Mouse (Mus musculus) common myeloid progenitor, adult 5-6 weeks (primary cell): ENCODE measurements around the gene Best1. TPM values are rescaled to one million over a fixed set of nuclear protein-coding genes. Genes with fewer than 3 reads are reported as not detected.
A peak's percentile ranks its signal among the peaks of the same experiment; 100 is the strongest.

Experiments used
- ATAC-seq: replicated peaks from 2 replicates; pipeline ENCODE4 v1.8.0; 2016; ENCODE audit warnings: low read depth, mild to moderate bottlenecking, moderate TSS enrichment, inconsistent platforms; ENCODE audit not compliant: poor library complexity, severe bottlenecking
- total RNA-seq: library from RNA; stranded (forward); fragments of 200-1000, 187-1606 nt; gene quantifications from 2 replicates; pipeline ENCODE4 v1.2.3, GENCODE M21; 2017

The Best1 gene
- not detected in 2 replicates for total RNA-seq

DNA sequence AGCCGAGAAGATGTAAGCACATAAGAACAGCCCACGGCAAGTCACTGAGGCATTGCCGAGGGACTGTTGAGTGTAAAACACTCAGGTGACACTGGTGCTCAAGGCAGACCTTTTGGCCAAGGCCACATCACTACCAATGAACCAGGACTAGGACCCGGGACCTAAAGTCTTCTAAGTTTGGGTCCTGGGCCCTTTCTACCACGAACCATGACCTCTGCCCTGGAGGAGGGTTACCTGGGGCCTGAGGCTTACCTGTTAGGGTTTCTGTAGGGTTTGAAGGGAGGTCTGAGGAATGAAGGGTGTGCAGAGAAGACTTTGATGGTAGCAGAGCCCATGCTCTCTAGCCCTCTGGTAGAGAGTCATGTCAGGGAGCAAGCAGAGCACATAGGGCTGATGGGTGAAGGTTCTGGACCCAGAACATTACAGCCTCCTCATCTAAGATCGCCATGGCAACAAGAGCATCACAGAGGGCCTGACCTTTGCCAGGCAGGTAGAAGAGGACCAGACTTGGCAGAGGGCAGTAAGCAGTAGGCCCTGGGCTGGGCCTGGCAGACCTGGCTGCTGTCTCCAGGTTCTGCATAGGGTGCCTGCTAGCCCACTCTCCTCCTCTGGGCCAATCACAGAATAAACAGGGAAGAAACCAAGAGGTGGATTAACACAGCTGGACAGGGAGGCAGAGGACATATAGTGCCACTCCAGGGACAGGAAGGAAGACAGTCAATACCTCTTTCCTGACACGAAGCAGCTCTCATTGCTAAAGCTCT is at the start of gene Best1, which contains the start of gene Rab3il1:
Gene Best1, minus strand, starts transcription at position 428 of the 764 bp plus-strand sequence.
Gene Rab3il1, plus strand, starts transcription at position 464 of the 764 bp plus-strand sequence.
- no peak for ATAC-seq

GRCm38 (mm10) chr19:10050438-10050837 is 49.0 kb upstream of the Best1 start:
- ATAC-seq, result no peak

DNA sequence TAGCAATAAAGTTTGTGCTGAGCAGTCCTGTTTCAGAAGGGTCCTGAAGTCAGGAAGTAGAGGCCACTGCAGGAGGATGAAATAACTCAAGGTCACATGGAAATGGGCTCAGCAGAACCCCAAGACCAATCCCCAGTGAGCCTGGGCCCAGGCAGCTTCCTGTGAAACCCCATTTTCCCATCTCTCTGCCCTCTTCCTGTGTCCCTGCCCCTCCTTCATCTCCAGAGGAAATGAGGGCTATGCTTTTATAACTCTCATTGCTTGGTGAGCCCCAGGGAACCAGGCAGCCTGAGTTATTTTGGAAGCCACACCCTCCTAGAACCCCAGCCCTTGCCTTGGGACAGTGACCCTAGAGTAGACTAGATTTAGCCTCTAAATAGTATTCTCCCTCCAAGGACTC is 48.1 kb upstream of the Best1 start:
- ATAC-seq, result no peak

GRCm38 (mm10) chr19:10046983-10047382 is 45.5 kb upstream of the Best1 start:
- ATAC-seq, result peak; percentile 76

DNA sequence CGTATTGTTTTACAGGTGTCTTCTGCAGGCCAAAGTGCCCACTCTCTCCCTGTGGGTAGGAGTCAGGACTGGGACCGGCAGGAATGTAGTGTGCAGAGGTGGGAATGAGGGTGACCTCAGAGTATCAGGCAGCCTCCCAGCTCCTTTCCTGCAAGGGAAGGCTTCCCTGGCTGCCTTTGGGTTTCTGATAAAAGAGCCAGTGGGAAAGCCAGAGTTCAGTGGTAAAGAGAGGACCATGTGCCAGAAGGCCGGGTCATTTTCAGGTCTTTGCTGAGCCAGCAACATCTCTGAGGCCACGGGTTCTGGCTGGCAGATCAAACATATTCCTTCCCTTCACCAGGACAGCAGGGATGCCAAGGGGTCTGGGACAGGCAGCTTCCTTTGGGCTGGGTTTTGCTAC is 44.9 kb upstream of the Best1 start:
- ATAC-seq, result no peak

DNA sequence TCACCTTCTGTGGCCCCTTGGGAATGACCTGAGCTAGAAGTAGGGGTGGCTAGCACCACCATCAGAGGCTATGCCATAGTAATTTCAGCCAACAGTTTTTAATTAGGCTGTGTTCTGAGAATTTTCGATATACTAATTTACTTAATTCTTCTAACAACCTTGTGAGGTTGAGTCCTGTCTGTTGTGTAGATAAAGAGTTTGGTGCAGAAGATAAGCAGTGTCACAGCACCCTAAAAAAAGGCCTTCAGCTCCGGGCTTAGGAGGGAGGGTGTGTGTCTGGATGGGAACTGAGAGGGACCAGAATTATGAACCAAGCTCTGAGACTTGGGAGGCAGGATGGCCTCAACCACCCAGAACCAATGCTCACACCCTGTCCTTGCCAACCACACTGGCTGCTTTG is 44.3 kb upstream of the Best1 start:
- no peak for ATAC-seq

- ATAC-seq, result no peak
These were observed 42.2 kb upstream of the Best1 start for GRCm38 (mm10) chr19:10043643-10044042.

DNA sequence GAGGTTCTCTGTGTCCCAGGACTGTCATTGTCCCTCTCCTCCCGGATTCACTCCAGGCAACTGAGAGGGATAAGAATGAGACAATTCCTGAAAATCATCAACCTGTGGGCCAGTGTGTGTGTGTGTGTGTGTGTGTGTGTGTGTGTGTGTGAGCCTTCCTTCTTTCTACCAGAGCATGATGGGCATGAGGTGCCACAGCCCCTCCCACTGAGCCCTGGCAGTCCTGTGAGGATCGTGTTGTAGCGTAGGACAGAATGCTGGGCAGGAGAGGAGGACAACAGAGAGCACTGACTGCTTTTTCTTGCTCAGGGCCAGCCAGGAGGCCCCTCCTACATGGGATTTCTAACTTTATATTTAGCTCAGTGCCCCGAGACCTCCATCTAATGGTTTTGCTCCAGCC is 41.4 kb upstream of the Best1 start:
- no peak for ATAC-seq

DNA sequence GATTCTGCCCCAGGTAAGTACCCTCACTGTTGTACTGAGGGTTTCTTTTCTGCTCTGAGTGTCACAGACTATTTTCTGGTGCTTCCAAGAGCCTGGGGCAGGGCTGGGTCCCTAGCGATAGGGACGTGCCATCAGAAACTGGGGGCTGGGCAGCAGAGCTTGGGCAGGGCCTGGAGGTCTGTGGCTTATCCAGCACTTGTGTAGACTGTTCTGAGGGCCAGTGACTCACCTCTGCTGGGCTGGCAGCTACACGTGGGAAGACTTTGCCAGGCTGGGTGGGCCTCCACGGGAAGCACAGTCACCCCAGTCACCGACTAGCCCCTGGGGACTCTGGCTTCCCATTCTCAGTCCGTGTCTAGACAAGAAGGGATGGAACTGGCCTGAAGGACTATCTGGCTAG is 40.8 kb upstream of the Best1 start:
- no peak; the same call in 1 of the 2 replicates for ATAC-seq

DNA sequence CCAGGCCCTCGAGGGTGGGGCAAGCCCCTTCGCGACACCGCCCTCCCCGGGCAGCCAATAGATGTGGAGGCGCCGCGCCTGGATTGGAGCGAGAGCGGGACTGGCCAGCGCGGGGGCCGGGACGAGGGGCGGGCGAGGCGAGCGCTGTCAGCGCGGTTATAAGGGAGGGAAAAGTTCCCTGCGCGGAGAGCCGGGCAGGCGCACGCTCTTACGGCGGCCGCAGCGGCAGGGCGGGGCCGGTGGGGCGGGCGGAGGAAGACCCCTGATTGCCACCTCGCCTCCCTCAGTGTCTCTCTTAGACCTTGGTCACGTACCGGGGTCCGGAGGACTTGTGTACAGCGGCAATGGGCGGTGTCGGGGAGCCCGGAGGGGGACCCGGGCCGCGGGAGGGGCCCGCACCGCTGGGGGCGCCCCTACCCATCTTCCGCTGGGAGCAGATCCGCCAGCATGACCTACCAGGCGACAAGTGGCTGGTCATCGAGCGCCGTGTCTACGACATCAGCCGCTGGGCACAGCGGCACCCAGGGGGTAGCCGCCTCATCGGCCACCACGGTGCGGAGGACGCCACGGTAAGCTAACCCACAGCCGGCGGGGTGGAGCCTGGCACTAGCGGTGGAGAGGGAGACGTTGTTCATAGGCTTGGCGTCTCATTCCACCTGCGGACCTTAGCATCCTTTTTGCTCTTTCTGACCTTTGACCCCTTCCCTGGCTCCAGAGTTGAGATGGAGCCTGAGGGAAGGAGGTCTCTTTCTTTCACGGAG is 40.1 kb upstream of the Best1 start, which contains the start of gene Fads3:
Gene Fads3, plus strand, starts transcription at position 182 of the 761 bp plus-strand sequence.
- peak; percentile 49; the same call in 1 of the 2 replicates for ATAC-seq

DNA sequence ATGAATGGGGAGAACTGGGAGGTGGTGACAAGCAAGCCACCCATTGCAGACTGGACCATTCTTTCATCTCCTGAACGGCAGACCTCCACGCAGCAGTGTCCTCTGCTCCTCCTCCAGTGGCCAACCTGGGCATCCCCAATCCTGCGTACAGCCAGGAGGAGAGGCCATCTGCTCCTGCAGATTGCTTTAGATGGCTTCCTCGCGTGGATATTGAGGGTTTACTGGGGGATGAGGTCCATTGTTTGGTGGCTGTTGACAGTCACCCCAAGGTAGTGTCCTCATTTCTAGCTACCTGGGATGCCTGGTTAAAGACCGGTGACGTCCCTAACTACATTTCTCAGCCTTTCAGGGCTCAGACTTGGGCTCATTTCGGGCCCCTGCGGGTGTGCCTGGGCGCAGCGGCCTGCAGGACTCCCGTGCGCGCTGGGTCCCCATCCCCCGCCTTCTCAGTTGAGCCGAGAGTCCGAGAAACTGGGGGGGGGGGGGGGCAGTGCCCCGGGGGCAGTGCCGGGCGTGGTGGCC is 39.5 kb upstream of the Best1 start:
- ATAC-seq, result no peak

- no peak for ATAC-seq
These were observed 38.2 kb upstream of the Best1 start for GRCm38 (mm10) chr19:10039615-10040014.

DNA sequence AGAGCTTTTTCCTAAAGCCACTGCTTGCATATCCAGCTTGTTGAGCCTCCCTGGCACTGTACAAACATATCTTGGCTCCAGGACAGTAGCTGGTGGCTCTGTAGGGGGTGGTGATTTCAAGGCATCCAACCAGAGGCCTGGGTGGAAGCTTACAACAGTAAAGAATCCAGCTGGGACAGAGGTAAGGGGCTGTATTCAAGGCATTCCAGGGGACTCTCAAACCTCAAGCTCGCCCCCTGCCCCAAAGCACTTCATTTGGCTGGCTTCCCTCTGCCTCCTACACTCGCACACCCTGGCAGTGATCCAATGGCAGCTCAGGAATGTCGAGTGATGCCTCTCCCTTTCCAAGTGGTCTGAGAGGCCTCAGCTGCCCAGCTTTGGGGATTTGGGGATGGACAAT is 37.5 kb upstream of the Best1 start:
- ATAC-seq, result no peak

DNA sequence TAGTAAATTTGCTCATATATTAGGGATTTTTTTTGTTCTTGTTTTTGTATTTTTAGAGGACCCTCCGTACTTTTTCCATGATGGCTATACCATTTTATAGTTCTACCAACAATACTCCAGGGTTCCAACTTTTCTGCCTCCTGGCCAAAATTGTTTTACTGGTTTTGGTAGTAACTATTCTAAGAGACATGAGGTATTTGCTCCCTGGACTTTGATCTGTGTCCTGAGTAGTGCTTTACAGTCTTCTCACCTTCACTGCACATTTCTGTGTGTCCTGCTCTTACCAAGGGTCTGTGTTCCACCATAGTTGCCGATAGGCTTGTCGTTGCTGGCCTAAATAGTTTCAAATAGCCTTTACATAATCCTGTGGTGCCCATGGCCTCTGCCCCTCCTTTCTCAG is 36.9 kb upstream of the Best1 start:
- ATAC-seq, result no peak

- no peak for ATAC-seq
These were observed 36.1 kb upstream of the Best1 start for GRCm38 (mm10) chr19:10037534-10037933.

DNA sequence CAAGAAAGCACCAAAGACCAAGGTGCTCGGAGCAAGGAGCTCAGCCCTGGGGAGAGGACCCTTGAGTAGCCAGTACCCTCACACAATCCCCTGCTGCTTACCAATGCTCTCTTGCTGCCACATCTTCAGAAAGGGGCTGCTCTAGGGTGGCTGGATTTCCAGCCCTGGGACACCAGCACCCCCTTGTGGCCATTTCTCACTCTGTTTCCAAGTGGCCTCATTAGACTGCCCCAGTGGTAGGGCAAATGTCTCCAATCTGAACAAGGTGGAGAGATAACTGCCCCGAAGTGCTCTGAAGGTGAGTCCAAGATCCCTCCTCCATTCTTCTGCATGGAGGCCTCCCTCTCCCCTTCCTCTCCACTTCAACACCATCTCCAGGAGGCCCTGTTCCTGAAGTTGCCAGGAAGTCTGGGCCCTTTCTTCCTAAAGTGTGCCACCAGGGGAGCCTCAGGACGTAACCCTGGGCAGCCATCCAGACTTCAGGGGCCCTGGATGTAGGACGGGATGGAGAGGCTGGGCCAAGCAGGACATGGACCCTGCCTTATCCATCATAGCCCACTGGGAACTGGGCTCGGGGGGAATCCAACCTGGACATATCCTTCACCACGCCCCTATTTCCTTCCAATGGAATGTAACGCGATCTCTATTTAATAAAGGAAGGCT is 33.5 kb upstream of the Best1 start:
- peak; percentile 82 for ATAC-seq

DNA sequence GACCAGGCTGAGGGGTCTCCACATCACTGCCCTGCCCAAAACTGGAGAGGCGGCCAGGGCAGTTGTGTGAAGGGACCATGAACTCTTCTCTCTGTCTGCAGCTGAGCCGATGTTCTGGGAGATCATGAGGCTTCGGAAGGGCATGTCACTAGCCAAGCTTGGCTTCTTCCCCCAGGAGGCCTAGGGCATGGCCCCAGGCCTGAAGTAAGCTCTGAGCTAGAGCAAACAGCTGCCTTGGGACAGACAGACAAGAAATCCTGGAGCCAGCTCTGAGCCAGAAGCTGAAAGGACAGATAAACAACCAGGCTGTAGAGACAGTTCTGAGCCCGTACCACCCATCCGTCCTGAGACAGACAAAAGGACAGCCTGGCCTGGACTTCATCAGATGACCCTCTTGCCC is 32.9 kb upstream of the Best1 start:
- no peak for ATAC-seq

GRCm38 (mm10) chr19:10033211-10033973 is 32.0 kb upstream of the Best1 start:
- ATAC-seq, result peak; percentile 79

- ATAC-seq, result no peak
These were observed 28.3 kb upstream of the Best1 start for GRCm38 (mm10) chr19:10029746-10030145.
